Comparison of ENCODE assay signal across 8 mouse cellular contexts in genomic region chr4:119492291-119492932, GRCm38 (mm10). TPM values are rescaled to one million over a fixed set of nuclear protein-coding genes. Genes with fewer than 3 reads are reported as not detected.
A peak's percentile ranks its signal among the peaks of the same experiment; 100 is the strongest.
DNase-seq lines count a peak whose midpoint lies in the region; ATAC-seq and TF ChIP-seq lines count a peak whose summit lies in the region.

Gene Rimkla (minus strand): TSS chr4:119492628.

- H3K4me2 ChIP-seq in heart, embryonic 11.5 days, result peak within 1 kb of the TSS; percentile 80
- peak within 1 kb of the TSS; percentile 95 for H3K4me2 ChIP-seq in kidney, embryonic 14.5 days (replicated peaks; ENCODE audit: low read depth, low read length)
- peak within 1 kb of the TSS; percentile 95 for H3K4me2 ChIP-seq in limb, embryonic 15.5 days
- peak within 1 kb of the TSS; percentile 79 for H3K4me2 ChIP-seq in midbrain, embryonic 15.5 days

- no peak within 1 kb of the TSS for H3K27ac ChIP-seq in embryonic fibroblast, embryonic 13.5 days (ENCODE audit: insufficient read depth, low read length)
- no peak within 1 kb of the TSS for H3K27ac ChIP-seq in heart, embryonic 11.5 days (ENCODE audit: low read depth, low read length)
- H3K27ac ChIP-seq in kidney, embryonic 14.5 days (ENCODE audit: low read depth, low read length), result no peak within 1 kb of the TSS
- no peak within 1 kb of the TSS for H3K27ac ChIP-seq in limb, embryonic 15.5 days
- H3K27ac ChIP-seq in midbrain, embryonic 15.5 days, result peak within 1 kb of the TSS; percentile 83

- DNase-seq in layer of hippocampus, adult 11-12 months (ENCODE audit: low spot score), result peak; percentile 54
- no peak for DNase-seq in layer of hippocampus, adult 9-10 months (ENCODE audit: low spot score)
- DNase-seq in spleen, postnatal 36 days (ENCODE audit: low spot score in 2 of 2), result peak; percentile 4 to 18

- H3K4me1 ChIP-seq in embryonic fibroblast, embryonic 13.5 days (ENCODE audit: control insufficient read depth, insufficient read depth, low read length), result no peaks in the 10 kb centered on the region
- peaks cover 5% of the 10 kb centered on the region; the same call in 1 of the 2 replicates for H3K4me1 ChIP-seq in heart, embryonic 11.5 days (ENCODE audit: control insufficient read depth, insufficient read depth, low read length)
- no peaks in the 10 kb centered on the region for H3K4me1 ChIP-seq in kidney, embryonic 14.5 days (ENCODE audit: control insufficient read depth, insufficient read depth, low read length)
- H3K4me1 ChIP-seq in limb, embryonic 15.5 days, result peaks cover 9% of the 10 kb centered on the region
- peaks cover 16% of the 10 kb centered on the region for H3K4me1 ChIP-seq in midbrain, embryonic 15.5 days

- TF ChIP-seq CTCF in embryonic fibroblast, embryonic 13.5 days (IDR thresholded peaks at IDR 0.05; ENCODE audit: borderline replicate concordance, insufficient read depth, low read length), result no peak

- peak within 1 kb of the TSS; percentile 67 for H3K9ac ChIP-seq in heart, embryonic 11.5 days (ENCODE audit: low read depth, low read length)
- peak within 1 kb of the TSS; percentile 61 for H3K9ac ChIP-seq in kidney, embryonic 14.5 days (ENCODE audit: low read depth, low read length)
- 0 out of 2 replicates have a peak within 1 kb of the TSS, but pooled peaks have one; percentile 28 for H3K9ac ChIP-seq in limb, embryonic 15.5 days
- H3K9ac ChIP-seq in midbrain, embryonic 15.5 days, result peak within 1 kb of the TSS; percentile 71

- H3K36me3 ChIP-seq in heart, embryonic 11.5 days (ENCODE audit: control insufficient read depth, insufficient read depth, low read length), result no peaks in the 10 kb centered on the region
- no peaks in the 10 kb centered on the region for H3K36me3 ChIP-seq in kidney, embryonic 14.5 days (ENCODE audit: control insufficient read depth, insufficient read depth, low read length)
- no peaks in the 10 kb centered on the region for H3K36me3 ChIP-seq in limb, embryonic 15.5 days
- no peaks in the 10 kb centered on the region for H3K36me3 ChIP-seq in midbrain, embryonic 15.5 days (replicated peaks)

- peak within 1 kb of the TSS; percentile 41 for H3K4me3 ChIP-seq in embryonic fibroblast, embryonic 13.5 days (ENCODE audit: insufficient read depth, low read length)
- peak within 1 kb of the TSS; percentile 61 for H3K4me3 ChIP-seq in heart, embryonic 11.5 days (ENCODE audit: low read depth, low read length)
- peak within 1 kb of the TSS; percentile 55 for H3K4me3 ChIP-seq in kidney, embryonic 14.5 days (ENCODE audit: low read length)
- H3K4me3 ChIP-seq in limb, embryonic 15.5 days, result peak within 1 kb of the TSS; percentile 58
- peak within 1 kb of the TSS; percentile 76 for H3K4me3 ChIP-seq in midbrain, embryonic 15.5 days

- H3K9me3 ChIP-seq in heart, embryonic 11.5 days (replicated peaks; ENCODE audit: control insufficient read depth, low read length), result no peaks in the 10 kb centered on the region; the same call in 1 of the 2 replicates
- no peaks in the 10 kb centered on the region for H3K9me3 ChIP-seq in kidney, embryonic 14.5 days (ENCODE audit: control insufficient read depth, low read length)
- H3K9me3 ChIP-seq in limb, embryonic 15.5 days, result no peaks in the 10 kb centered on the region
- no peaks in the 10 kb centered on the region for H3K9me3 ChIP-seq in midbrain, embryonic 15.5 days

- WGBS in heart, embryonic 11.5 days (ENCODE audit: insufficient replicate concordance), result under 1% methylated on average over 76 of the region's 77 CpGs
- under 1% methylated on average over 77 of the region's 77 CpGs for WGBS in kidney, embryonic 14.5 days
- WGBS in limb, embryonic 15.5 days, result 0% methylated on average over 67 of the region's 77 CpGs
- WGBS in midbrain, embryonic 15.5 days, result under 1% methylated on average over 77 of the region's 77 CpGs

- ATAC-seq in heart, embryonic 11.5 days (replicated peaks; ENCODE audit: insufficient number of reproducible peaks, low FRiP score, low TSS enrichment), result peak; percentile 66
- ATAC-seq in kidney, embryonic 14.5 days (ENCODE audit: low FRiP score, low TSS enrichment), result peak; percentile 89
- ATAC-seq in limb, embryonic 15.5 days (ENCODE audit: insufficient number of reproducible peaks, low FRiP score, low TSS enrichment, low read depth), result peak; percentile 55; the same call in 1 of the 2 replicates
- ATAC-seq in midbrain, embryonic 15.5 days (replicated peaks), result peak; percentile 94

- no peak for TF ChIP-seq POLR2A in embryonic fibroblast, embryonic 13.5 days (IDR thresholded peaks at IDR 0.05; ENCODE audit: low read depth, low read length)

- H3K27me3 ChIP-seq in heart, embryonic 11.5 days (ENCODE audit: control insufficient read depth, insufficient read depth, low read length), result peaks cover 23% of the 10 kb centered on the region
- peaks cover 15% of the 10 kb centered on the region for H3K27me3 ChIP-seq in kidney, embryonic 14.5 days (ENCODE audit: control insufficient read depth, insufficient read depth, low read length)
- H3K27me3 ChIP-seq in limb, embryonic 15.5 days, result peaks cover 26% of the 10 kb centered on the region
- 0 out of 2 replicates have a peak, but pooled peaks cover 3% of the 10 kb centered on the region for H3K27me3 ChIP-seq in midbrain, embryonic 15.5 days (replicated peaks)

RNA-seq across cellular contexts. Expression of gene Rimkla, which starts in this region (rescaled TPM):
- not detected in 2 replicates for polyA plus RNA-seq in embryonic fibroblast, embryonic 13.5 days (2011; ENCODE audit: insufficient read length, low read depth, missing spikeins)
- 5.3 and 6.1 TPM in 2 replicates for polyA plus RNA-seq in heart, embryonic 11.5 days (2014; fragmentation: Nextera tagmentation; extraction: Ambion mirVana)
- 1.4 and 2.3 TPM in 2 replicates for polyA plus RNA-seq in kidney, embryonic 14.5 days (2014; fragmentation: Nextera tagmentation; extraction: Ambion mirVana)
- 0.42 and 0.56 TPM in 2 replicates for polyA plus RNA-seq in limb, embryonic 15.5 days (2015; fragmentation: Nextera tagmentation; extraction: Ambion mirVana)
- 25.5 and 27.6 TPM in 2 replicates for polyA plus RNA-seq in midbrain, embryonic 15.5 days (2015; fragmentation: Nextera tagmentation; extraction: Ambion mirVana)

Comparison
In these comparisons a context has a peak if more than half of its experiments do, and no peak if none do; other contexts are left out.
1. Peak in ATAC-seq, H3K4me3 ChIP-seq, H3K9ac ChIP-seq and H3K4me2 ChIP-seq in limb, embryonic 15.5 days; RNA of the gene not detected or under 1 TPM.